Mouse (Mus musculus) spleen, embryonic (tissue): ENCODE measurements around the gene Adssl1.

ENCODE experiments used
- CTCF ChIA-PET: fragments of 350-600 bp; sonication (Branson Sonifier 250); formaldehyde crosslinking; loops from one replicate; lab custom pipeline; 2022; lab: Charles Lee

The Adssl1 gene

DNA sequence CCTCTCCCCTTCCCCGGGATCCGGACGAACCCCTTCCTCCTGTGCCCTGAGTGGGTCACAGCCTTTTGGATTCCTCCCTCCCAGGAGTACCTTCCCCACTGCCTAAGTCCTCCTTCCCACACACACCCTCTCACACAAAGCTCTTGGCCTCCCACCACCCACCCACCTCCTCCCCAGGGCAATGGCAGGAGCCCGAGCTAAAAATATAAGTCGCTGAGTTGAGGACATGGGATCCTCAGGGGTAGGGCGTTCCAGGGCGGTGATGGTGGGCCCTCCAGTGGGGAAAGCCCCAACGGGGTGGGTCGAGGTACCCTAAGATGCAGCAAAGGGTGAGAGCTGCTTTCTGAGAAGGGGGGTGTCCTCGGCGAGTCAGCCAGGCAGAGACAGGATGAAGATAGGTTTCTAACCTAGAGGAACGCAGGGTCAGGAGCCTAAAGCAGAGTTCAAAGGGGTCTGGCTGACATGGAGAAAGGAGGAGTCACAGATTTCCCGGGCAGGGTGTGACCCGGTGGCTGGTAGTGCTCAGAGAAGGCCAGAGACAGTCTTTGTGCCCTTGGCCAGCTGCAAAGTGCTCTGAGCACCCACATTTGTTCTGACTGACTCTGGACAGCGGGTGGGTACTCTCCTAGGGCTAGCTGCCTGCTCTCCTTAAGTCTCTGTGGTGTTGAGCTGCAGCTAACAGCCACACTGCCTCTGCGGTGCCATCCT, 663 bp downstream of the Adssl1 start:
- CTCF ChIA-PET: no interaction called here

DNA sequence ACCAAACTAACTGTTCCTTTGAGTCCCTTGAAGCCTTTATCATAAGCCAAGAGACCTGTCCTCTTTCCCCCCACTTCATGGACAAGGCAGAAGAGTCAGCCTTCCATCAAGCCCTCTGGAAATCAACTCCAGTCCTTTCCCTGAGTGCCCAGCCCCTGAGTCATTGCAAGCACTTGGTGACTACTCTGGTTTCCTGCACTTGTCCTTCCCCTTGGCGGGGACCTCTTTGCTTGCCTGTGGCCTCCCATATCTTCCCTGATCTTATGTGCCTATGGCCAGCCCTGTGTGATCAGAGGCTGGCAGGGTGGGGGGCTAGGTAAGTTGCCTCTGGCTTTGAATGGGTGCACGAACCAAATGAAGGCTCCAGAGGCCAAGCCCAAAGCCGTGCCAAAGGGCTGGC, 2.1 kb downstream of the Adssl1 start:
- CTCF ChIA-PET: interaction anchor here (1.2 kb wide), 1 partner anchor 69 kb away, joined by 4 read pairs; no protein-coding TSS in a partner anchor

DNA sequence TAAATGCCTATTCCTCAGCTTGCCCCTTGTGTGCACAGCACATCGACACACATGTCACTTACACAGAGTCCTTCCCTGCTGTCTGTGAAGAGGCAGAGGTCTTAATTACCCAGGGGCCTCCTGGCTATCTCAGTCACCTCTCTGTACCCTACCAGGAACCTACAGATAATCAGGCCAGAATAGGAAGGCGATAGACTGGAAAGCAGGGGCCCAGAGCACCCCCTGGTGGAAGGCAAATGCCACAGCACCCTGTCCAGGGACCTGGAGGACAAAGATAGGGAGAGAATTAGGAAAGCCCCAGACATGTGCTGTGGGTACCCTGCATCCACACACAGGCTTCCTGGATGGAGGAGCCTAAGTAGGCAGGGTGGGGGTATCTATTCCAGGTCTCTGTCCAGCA, 3.9 kb downstream of the Adssl1 start:
- CTCF ChIA-PET: interaction anchor here (0.7 to 1.4 kb wide), 3 partner anchors 9 to 61 kb away, joined by 3 to 4 read pairs (median 4); partner anchors contain the start of gene Akt1

DNA sequence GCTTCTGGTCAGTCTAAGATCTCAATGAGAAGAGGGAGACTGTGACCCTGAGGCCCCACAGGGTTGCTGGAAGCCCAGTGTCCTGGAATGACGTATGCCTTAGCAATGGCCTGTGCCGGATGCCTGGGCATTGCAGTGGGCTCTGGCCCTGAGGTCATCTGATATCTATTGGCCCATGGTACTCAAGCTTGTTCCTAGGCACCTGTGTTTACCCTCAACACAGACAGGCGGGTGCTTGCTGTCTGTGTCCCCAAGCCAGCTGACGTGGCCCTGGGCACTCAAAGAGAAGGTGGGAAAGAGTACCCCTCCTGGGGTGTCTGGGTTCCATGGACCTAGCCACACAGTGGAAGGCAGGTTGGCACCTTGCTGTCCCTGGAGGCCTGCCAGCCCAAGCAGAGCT, 5.9 kb downstream of the Adssl1 start:
- CTCF ChIA-PET: no interaction called here

DNA sequence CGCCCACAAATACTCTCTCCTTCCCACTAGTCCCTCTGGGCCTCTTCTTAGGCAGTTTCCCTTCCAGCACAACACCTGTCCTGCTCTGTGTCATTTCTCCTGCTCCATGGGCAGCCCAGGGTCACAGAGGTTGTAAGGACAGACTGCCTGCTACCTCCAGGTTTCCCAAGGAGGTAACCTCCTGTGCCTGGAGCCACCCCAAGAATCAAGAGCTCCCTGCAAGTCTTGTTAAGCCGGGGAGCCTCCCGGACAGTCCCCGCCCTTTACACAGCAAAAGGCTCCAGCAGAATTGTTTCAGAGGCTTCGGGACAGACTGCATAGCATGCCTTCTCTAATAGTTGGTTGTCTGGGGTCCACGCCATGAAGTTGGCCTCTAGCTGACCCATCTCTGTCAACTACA, 6.6 kb downstream of the Adssl1 start:
- CTCF ChIA-PET: no interaction called here

DNA sequence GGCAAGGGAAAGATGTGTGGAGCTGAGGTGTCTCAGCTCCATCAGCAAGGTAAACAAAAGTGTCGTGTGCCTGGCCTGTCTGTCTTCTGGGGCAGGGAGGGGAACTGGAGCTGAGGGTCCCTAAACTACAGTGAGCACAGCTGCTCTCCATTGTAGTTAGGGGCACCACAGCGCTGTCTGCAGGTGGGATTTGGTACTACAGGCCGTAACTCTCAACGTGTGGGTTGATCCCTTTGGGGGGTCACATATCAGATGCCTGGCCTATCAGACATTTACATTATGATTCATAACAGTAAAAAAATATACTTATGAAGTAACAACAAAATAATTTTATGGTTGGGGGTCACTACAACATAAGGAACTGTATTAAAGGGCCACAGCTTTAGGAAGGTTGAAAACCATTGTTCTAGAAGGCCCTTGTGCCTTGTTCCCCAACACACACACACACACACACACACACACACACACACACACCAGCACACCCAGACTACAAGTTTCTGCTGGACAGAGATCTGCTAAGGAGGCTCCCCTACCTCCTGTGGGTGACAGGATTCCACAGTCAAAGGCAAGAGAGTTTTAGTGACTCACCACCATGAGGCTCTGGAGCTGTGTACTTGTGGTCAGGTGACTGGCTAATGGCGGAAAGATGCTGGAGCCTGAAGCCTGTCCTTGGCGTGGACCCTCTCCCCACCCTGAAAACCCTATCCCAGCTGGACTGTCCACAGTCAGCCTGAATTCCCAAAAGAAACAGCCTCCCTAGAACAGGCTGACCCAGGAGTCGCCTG, 7.4 kb downstream of the Adssl1 start:
- CTCF ChIA-PET: interaction anchor here (0.6 kb wide), 1 partner anchor 860 kb away, joined by 7 read pairs; no protein-coding TSS in a partner anchor

DNA sequence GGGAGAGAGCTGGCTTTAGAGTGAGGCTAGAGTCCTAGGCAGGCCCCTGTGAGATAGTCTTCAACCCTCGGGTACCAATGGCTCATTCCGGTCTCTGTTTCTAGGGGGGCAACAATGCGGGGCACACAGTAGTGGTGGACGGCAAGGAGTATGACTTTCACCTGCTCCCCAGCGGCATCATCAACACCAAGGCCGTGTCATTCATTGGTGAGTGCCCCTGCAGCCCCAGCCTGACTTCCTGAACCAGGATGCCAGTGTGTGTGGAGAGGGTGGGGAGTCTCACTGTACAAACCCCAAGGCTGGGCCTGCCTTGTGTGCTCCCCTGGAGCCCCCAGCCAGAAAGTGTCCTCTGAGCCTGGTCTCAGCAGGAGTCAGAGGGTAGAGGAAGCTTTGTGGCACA, 8.4 kb downstream of the Adssl1 start:
- CTCF ChIA-PET: interaction anchor here (0.6 kb wide), 1 partner anchor 859 kb away, joined by 7 read pairs; no protein-coding TSS in a partner anchor

DNA sequence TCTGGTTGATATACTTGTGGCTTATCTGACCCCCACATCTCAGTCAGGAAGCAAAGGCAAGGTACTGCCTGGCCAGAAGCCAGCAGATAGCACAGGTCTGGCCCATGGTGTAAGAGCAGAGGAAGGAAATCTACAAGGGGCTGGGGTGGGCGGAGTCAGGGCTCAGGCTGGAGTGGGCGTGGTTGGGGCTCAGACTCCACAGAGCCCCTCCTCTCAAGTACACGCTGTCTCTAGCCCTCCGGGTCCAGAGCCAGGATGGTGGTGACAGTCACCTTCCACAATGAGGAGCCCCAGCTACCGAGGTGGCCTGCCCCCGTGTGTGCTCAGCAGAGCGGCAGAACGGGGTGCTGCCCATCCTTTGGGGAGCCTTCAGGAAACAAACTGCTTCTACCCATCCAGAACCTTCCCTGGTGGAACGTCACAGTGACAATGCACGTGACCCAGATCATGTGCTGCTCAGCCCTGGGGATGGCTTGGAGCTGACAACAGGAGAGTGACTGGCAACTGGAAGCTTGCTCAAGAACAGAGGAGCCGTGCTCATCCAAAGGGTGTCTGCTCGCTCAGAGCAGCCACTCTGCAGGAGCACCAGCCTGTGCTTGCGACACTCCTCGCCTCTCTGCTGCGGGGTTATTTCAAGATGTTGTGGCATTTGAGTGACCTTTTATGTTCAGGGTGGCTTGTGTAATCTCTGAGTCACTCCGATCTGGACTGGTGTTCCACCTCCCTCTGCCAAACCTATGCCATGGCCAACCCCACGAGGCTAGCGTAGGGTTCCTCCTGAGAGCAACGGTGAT, 9.3 kb downstream of the Adssl1 start:
- CTCF ChIA-PET: interaction anchor here (0.6 to 0.7 kb wide), 3 partner anchors 37 to 524 kb away, joined by 3 to 8 read pairs (median 3); no protein-coding TSS in a partner anchor

DNA sequence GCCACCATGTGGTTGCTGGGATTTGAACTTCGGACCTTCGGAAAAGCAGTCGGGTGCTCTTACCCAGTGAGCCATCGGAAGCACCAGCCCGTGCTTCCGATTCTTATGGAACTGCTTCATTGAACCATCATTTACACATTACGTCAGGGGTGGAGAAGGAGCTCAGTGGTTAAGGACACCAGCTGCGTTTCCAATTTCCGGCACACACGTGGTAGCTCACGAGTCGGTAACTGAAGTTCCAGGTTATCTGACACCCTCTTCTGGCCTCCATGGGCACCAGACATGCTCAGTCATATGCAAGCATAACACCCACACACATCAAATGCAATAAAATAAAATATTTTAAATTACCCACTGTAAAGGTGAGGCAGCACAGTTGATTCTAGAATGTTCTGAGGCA, 10.2 kb downstream of the Adssl1 start:
- CTCF ChIA-PET: interaction anchor here (0.7 kb wide), 2 partner anchors 16 to 41 kb away, joined by 3 to 9 read pairs; no protein-coding TSS in a partner anchor

DNA sequence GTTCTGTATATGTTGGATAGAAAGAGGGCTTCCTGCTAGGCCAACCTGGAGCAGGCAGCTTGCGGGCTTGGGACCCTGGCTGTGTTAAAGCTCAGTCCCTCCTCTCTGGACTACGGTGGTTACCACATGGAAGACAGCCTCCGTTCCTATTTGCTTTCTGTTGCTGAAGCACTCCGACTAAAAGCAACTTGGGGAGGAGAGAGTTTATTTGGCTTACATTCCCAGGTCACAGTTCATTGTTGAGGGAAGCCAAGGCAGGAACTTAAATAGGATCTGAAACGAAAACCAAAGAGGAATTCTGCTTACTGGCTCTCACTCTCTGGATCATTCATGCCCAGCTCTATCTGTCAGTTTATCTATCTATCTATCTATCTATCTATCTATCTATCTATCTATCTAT, 11.0 kb downstream of the Adssl1 start:
- CTCF ChIA-PET: interaction anchor here (0.5 kb wide), 1 partner anchor 64 kb away, joined by 5 read pairs; no protein-coding TSS in a partner anchor

DNA sequence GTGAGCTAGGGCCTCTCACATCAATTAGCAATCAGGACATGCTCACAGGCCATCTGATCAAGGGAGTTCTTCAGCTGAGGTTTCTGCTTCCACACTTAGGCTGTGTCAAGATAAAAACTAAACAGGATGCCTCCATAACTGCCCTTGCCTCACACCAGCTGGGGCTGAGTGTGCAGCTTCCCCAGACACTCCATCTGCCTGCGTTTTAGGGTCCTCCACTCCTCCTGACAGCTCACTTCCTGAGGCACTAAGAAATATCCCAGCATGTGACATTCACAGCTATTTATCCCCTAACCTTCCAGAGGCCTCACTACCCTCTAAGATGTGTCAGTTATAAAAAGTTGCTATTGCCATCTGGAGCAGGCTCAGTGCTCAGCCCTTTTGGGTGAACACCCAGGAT, 11.6 kb downstream of the Adssl1 start:
- CTCF ChIA-PET: no interaction called here

DNA sequence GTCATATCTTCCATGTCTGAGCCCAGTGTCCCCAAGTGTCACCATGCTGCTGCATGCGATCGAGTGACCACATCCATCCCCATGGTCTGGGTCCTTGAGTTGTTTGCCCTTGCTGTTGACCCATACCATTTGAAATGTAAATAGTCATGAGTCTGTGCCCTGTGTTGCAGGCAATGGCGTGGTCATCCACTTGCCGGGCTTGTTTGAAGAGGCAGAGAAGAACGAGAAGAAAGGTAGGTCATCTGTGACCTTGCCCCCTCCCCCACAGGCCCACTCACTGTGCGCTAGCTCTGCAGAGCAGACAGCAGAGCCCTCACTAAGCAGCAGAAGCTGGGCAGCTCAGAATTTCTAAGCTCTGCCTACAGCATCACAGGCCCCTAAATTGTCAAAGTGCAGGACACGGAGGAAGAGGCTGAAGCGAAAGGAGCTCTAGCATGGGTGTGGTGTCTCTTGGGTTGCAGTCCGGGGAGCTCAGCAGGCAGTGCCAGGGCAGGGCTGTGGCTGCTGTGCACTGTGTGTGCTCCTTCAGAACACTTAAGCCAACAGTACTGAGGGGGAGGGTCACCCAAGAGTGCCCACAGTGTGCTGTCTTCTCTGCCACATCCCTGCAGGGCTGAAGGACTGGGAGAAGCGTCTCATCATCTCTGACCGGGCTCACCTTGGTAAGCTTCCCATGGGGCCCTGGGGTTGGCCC, 12.4 kb downstream of the Adssl1 start:
- CTCF ChIA-PET: no interaction called here

DNA sequence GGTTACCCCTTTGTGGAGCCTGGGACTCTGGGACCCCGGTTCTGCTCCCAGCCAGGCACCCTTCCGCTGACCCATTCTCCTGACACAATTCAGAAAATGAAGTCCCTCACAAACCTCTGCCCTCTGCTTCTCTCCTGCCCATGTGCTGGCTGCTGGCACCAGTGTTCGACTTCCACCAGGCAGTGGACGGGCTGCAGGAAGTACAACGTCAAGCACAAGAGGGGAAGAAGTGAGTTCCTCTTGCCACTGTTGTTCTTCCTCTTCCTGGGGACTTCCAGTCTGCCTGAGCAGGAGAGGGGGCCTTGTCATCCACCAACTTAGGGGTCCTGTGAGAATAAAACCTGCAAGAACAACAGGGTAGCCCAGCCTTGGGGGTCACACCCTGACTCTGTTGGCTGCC, 13.1 kb downstream of the Adssl1 start:
- CTCF ChIA-PET: no interaction called here

DNA sequence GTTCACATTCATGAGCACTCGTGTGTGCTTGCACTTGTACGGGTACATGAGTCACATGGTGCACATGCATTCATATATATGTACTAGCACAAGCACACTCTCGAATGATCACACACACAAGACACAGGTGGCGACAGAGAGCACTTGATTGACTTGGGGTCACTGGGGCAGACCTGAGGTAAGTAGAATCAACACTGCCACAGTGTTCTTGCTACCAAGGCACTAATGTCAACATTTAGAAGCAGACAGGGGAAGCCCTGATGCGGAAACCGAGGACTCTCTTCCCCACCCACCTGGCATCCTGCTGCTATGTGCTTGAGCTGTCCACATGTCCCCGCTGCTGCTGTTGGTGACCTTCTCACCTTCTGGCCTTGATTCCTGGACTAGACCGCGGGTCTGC, 13.8 kb downstream of the Adssl1 start:
- CTCF ChIA-PET: no interaction called here

DNA sequence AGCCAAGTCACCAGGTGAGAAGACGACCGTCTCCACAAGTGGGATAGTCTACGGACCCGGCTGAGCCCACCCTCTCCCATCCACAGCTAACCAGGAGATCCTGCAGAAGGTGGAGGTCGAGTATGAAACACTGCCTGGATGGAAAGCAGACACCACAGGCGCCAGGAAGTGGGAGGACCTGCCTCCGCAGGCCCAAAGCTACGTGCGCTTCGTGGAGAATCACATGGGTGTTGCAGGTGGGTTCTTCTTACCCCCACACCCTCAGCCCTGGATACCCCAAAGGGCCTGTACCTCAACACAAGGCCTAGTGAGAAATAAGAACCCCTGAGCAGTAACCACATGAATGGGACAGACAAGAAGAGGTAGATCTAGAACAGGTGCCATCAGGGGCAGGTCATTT, 19.7 kb downstream of the Adssl1 start:
- CTCF ChIA-PET: interaction anchor here (0.6 kb wide), 1 partner anchor 82 kb away, joined by 5 read pairs; no protein-coding TSS in a partner anchor

DNA sequence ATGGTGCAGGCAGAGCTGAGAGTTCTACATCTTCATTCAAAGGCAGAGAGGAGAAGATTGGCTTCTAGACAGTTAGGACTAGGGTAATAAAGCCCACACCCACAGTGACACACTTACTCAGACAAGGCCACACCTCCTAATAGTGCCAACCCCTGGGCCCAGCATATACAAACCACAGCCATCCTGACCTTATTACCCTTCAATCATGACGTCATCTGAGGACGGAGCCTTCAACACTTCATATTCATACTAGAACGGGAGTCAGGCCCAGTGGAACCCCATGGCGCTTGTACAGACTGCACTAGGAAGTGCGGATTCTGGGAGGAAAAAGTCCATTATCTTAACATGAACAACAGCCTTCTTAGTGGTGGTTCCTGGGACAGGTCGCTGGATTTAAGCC, 23.3 kb downstream of the Adssl1 start:
- CTCF ChIA-PET: no interaction called here

DNA sequence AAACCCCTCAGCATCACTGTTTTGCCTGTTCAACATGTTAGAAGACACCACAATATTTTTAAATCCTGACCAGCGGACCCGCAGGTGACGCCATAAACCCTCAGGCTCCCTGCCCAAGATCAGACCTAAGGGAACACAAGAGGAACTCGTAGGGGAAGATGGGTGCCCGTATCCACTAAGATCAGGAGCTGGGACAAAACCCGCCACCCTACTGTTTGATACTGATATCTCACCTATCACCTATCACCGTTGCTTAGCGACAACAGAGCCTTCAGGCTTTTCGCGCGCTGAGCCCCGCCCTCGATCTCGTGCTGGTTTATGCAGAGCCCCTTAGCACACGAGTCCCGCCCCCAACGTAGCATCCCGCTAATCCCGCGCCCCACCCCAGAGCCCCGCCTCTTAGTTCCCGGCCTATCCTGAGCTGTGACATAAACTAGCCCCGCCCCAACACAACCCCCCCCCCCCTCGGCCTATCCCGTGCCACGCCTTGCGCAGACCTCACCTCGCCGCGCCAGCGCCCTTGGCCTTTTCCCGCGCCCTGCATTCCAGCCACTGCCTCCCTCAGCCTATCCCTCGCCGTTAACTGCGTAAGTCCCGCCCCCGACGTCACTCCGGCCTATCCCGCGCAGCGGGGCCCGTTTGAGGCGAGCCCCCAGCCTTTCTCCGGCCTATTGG, 24.5 kb downstream of the Adssl1 start, which contains the start of gene Siva1:
Siva1 (plus strand) TSS at position 500 of the 675 bp plus-strand sequence.
- CTCF ChIA-PET: interaction anchor here (0.8 kb wide), 1 partner anchor 35 kb away, joined by 3 read pairs; no protein-coding TSS in a partner anchor

DNA sequence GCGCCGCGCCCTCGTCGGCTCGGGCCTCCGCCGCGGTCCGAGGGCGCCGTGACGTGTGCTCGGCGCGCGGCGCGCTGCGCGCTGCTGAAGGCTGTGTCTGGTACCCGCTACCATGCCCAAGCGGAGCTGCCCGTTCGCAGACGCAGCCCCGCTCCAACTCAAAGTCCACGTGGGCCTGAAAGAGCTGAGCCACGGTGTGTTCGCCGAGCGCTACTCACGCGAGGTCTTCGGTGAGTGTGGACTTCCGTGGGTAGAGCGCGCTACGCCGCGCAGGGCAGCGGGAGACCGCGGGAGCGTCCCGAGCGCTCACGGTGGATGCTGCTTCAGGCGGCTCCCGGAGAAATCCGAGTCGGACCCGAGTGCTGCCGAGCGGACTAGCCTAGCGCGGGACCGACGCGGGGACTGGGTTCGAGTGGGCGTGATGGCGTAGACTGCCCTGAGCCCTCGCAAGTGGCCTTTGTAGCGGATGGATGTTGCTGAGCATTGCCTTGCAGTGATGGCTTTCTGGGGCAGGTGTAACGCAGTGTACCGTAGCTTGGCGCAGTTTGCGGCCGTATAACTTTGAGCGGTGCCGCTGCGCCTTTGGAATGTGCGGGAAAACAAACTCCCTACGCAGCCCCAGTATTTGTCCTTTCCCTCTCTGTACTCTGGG, 25.1 kb downstream of the Adssl1 start:
- CTCF ChIA-PET: interaction anchor here (0.8 kb wide), 1 partner anchor 34 kb away, joined by 3 read pairs; no protein-coding TSS in a partner anchor

DNA sequence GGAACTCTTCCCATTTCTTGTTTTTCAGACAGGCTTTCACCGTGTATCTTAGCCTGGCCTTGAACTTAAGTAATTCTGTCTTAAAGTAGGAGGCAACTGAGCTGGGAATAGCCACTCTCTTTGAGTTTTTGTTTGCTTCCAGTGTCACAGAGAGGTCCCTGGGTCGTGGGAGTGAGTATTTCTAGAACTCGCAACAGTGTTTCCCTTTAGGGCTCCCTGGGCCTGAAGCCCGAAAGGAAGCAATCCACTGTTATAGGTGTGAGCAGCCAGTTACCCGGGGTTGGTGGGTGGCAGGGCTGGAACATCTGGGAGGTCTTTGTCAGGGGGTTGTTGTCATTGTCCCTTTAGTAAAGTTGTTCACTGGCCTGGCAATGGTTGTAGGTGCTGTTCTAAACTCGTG, 26.3 kb downstream of the Adssl1 start:
- CTCF ChIA-PET: interaction anchor here (0.6 kb wide), 1 partner anchor 16 kb away, joined by 9 read pairs; no protein-coding TSS in a partner anchor

DNA sequence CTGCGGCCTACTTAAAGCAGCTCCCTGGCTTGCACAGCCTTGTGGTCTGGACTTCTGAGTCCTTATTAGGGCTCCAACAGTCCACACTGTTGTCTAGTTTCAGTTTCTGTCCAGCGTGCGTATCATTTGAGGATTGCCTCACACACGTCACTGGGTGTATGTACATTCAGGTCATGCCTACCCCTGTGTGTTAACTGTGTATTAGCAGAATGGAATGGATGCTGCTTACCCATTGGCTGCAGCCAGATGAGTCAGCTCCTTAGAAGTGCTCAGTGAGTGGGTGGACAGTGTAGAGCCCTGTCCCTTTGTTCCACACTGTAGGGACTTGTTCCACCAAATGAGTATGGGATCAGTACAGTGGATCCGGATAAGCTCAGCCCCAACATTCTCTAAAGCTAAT, 28.2 kb downstream of the Adssl1 start:
- CTCF ChIA-PET: no interaction called here
